Mouse (Mus musculus) bone marrow macrophage, adult 2 months (primary cell): Measurements from ENCODE around the gene Nr1d1. TPM values are rescaled to one million over a fixed set of nuclear protein-coding genes. Genes with fewer than 3 reads are reported as not detected.

ENCODE experiments used
- H3K27ac ChIP-seq: 2 replicates; pipeline ENCODE4 v1.5.1; 2012; ENCODE audit warnings: low read depth, low read length; ENCODE audit not compliant: insufficient read depth
- H3K4me1 ChIP-seq: 2 replicates; pipeline ENCODE4 v1.6.1; 2012; ENCODE audit warnings: low read length; ENCODE audit not compliant: control insufficient read depth, insufficient read depth
- H3K4me3 ChIP-seq: 2 replicates; pipeline ENCODE4 v1.5.1; 2012; ENCODE audit warnings: mild to moderate bottlenecking, low read length, moderate library complexity; ENCODE audit not compliant: insufficient read depth
- CTCF ChIP-seq: IDR thresholded peaks from 2 replicates; pipeline ENCODE4 v1.5.1; 2012; ENCODE audit warnings: low read depth, mild to moderate bottlenecking, low read length, moderate library complexity
- POLR2A ChIP-seq: IDR thresholded peaks from 2 replicates; pipeline ENCODE4 v1.6.1; 2012; ENCODE audit warnings: mild to moderate bottlenecking, low read depth, low read length, borderline replicate concordance
- polyA plus RNA-seq: library from polyadenylated mRNA; stranded (reverse); fragments of >200 nt; gene quantifications from 2 replicates; pipeline ENCODE4 v1.2.4, GENCODE M21; 2012; ENCODE audit not compliant: missing spikeins, insufficient read depth, insufficient read length

Gene Nr1d1
- polyA plus RNA-seq, 1 experiment: 8.2 TPM

GRCm38 (mm10) chr11:98729119-98729588 is 46.0 kb downstream of the Nr1d1 start, which contains the start of gene Med24:
TSS of gene Med24 (minus strand) at chr11:98729435.
- no peak for TF ChIP-seq CTCF
- no peak for TF ChIP-seq POLR2A
- Histone ChIP-seq H3K27ac (peak within 1 kb of the TSS; percentile 34; the same call in 1 of the 2 replicates), H3K4me1 (no peaks in the 10 kb centered on the region), H3K4me3 (peak within 1 kb of the TSS; percentile 87)

GRCm38 (mm10) chr11:98725926-98726506 is 49.1 kb downstream of the Nr1d1 start:
- no peak for TF ChIP-seq POLR2A
- no peak for TF ChIP-seq CTCF
- Histone ChIP-seq H3K4me1 (peaks cover 3% of the 10 kb centered on the region; the same call in 1 of the 2 replicates), H3K4me3 (no peak overlapping the region), H3K27ac (no peak overlapping the region)

DNA sequence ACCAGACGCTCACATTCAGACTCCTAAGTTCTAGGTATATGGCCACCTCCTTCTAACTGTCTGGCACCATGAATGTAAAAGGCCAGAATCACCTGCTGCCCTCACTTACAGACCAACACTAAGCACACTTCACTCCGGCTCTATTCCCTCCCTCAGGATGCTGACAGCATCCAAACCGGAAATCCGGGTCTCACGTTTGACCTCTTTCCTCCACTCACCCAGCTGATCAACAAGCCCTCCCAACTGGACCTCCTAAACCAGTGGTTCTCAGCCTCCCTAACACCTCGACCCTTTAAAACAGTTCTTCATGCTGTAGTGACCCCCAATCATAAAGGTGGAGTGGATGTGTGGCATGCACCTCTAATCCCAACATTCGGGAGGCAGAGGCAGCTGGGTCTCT is 52.0 kb downstream of the Nr1d1 start:
- Histone ChIP-seq H3K4me1 (peaks cover 3% of the 10 kb centered on the region; the same call in 1 of the 2 replicates), H3K4me3 (no peak overlapping the region), H3K27ac (no peak overlapping the region)
- TF ChIP-seq POLR2A (no peak), CTCF (no peak)

DNA sequence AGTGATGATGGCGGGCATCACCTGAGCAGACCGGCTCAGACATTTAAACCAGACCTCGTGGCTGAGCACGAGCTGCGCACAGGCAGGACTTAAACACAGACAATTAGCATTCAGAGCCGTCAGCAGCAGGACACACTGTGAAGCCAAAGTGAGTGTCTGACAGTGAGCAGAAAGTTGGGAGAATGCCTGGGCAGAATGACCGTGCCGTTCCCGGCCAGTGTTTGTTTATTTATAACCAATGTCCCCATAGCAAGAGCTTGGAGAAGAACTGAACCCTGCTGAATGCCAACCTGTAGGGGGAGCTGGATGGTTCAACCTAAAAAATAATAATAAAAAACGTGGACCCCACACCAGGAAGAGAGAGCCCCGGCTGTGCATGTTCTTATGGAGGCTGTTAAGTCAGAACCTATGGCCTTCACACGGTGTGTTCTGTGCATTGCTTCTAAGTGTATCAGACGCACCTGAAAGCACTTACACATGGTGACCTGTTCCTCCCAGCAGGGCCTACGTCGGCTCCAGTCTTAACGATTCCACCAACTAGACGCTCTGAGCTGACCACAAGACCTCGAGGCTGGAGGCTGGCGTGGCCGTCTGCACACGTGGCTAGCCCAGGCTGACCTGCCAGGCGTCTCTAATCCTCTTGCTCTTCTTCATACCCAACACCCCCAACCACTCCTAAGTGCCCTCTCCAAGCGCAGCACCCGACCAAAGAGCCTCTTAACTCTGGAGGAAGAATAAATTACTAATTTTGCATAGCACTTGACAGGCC is 53.5 kb downstream of the Nr1d1 start:
- Histone ChIP-seq H3K4me1 (peaks cover 3% of the 10 kb centered on the region; the same call in 1 of the 2 replicates), H3K4me3 (no peak overlapping the region), H3K27ac (no peak overlapping the region)
- TF ChIP-seq CTCF (no peak), POLR2A (no peak)

DNA sequence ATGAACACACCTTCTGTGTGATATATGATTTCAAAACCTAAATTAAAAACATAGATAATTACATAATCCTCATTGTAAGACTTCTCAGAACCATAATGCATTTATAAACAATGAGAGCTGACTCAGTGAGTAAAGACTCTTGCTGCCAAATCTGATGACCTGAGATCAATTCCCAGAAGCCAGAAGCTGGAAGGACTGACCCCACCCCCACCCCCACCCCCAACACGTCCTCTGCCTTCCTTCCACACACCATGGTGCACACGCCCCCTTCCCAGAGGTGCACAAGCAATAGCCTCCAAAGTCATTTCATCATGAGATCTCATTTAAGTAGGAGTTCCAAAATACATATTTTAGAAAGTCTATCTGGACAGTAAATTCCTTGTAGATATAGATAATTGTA is 54.4 kb downstream of the Nr1d1 start:
- no peak overlapping the region for H3K4me3 ChIP-seq
- H3K4me1 ChIP-seq: peaks cover 3% of the 10 kb centered on the region; the same call in 1 of the 2 replicates
- TF ChIP-seq CTCF: no peak
- TF ChIP-seq POLR2A: no peak
- no peak overlapping the region for H3K27ac ChIP-seq

Other genes starting within 250 kb of the Nr1d1 start
- not detected in 2 replicates for gene Ikzf3, start 229.3 kb downstream of the Nr1d1 start, polyA plus RNA-seq
- gene Zpbp2, start 224.2 kb downstream of the Nr1d1 start, polyA plus RNA-seq: not detected in 2 replicates
- 17.1 and 18.5 TPM in 2 replicates for gene Ormdl3, start 188.0 kb downstream of the Nr1d1 start, polyA plus RNA-seq
- not detected in 2 replicates for gene Lrrc3c, start 177.0 kb downstream of the Nr1d1 start, polyA plus RNA-seq
- gene Gm12355, start 149.7 kb downstream of the Nr1d1 start, polyA plus RNA-seq: 9.6 and 15.5 TPM in 2 replicates
- gene Gsdma3, start 149.0 kb downstream of the Nr1d1 start, polyA plus RNA-seq: not detected in 2 replicates
- gene Gsdma2, start 128.6 kb downstream of the Nr1d1 start, polyA plus RNA-seq: not detected in 2 replicates
- gene Gsdma, start 111.0 kb downstream of the Nr1d1 start, polyA plus RNA-seq: not detected in 2 replicates
- gene Psmd3, start 92.8 kb downstream of the Nr1d1 start, polyA plus RNA-seq: 46.3 and 53.7 TPM in 2 replicates
- not detected in 2 replicates for gene Csf3, start 74.1 kb downstream of the Nr1d1 start, polyA plus RNA-seq
- gene Med24, start 45.9 kb downstream of the Nr1d1 start, polyA plus RNA-seq: 26.9 and 32.2 TPM in 2 replicates
- 20.7 and 23.5 TPM in 2 replicates for gene Thra, start 34.7 kb downstream of the Nr1d1 start, polyA plus RNA-seq
- gene Msl1, start 20.2 kb upstream of the Nr1d1 start, polyA plus RNA-seq: 78.4 and 79.3 TPM in 2 replicates
- 37.9 and 40.1 TPM in 2 replicates for gene Casc3, start 29.6 kb upstream of the Nr1d1 start, polyA plus RNA-seq
- 0.62 and 0.65 TPM in 2 replicates for gene Rapgefl1, start 61.5 kb upstream of the Nr1d1 start, polyA plus RNA-seq
- gene Wipf2, start 88.3 kb upstream of the Nr1d1 start, polyA plus RNA-seq: 16.9 and 20.5 TPM in 2 replicates
- 4.8 and 6.9 TPM in 2 replicates for gene Cdc6, start 132.5 kb upstream of the Nr1d1 start, polyA plus RNA-seq
- gene Rara, start 152.5 kb upstream of the Nr1d1 start, polyA plus RNA-seq: 24.0 and 25.9 TPM in 2 replicates
- gene Gjd3, start 207.7 kb upstream of the Nr1d1 start, polyA plus RNA-seq: not detected in 2 replicates
- gene Top2a, start 248.9 kb upstream of the Nr1d1 start, polyA plus RNA-seq: 135 and 154 TPM in 2 replicates